Mouse (Mus musculus) embryo, embryonic 9.5 days (tissue): Measurements from ENCODE around the gene Gnl1.
"Not testable (repeated sequence)": the region's sequence is repeated elsewhere in the genome, so short reads cannot be mapped to it uniquely, and the experiment has no call there.

ENCODE experiments used
- DNase-seq: peaks from one replicate; pipeline ENCODE4 v3.0.0-alpha.2; 2017; ENCODE audit errors: extremely low spot score

Gene Gnl1

GRCm38 (mm10) chr17:35979401-35980362 lies at the start of gene Gnl1, which contains the start of gene Prr3:
Gene Gnl1 (plus strand): TSS chr17:35979851.
Gene Prr3 (minus strand): TSS chr17:35980236.
- DNase-seq, result peak; percentile 98

- no peak for DNase-seq
Observed at GRCm38 (mm10) chr17:35930627-35931026, 49.0 kb upstream of the Gnl1 start.

GRCm38 (mm10) chr17:35932608-35933007 lies 47.0 kb upstream of the Gnl1 start:
- DNase-seq, result no peak

- not testable (repeated sequence) for DNase-seq
Observed at GRCm38 (mm10) chr17:35935763-35936162, 43.9 kb upstream of the Gnl1 start.

GRCm38 (mm10) chr17:35937700-35938348 lies 41.8 kb upstream of the Gnl1 start:
- peak; percentile 58 for DNase-seq

GRCm38 (mm10) chr17:35939108-35939507 lies 40.5 kb upstream of the Gnl1 start:
- DNase-seq, result no peak

GRCm38 (mm10) chr17:35939941-35940340 lies 39.7 kb upstream of the Gnl1 start:
- no peak for DNase-seq

- DNase-seq, result not testable (repeated sequence)
Observed at GRCm38 (mm10) chr17:35950946-35951345, 28.7 kb upstream of the Gnl1 start.

GRCm38 (mm10) chr17:35952559-35952958 lies 27.1 kb upstream of the Gnl1 start:
- DNase-seq, result not testable (repeated sequence)

- DNase-seq, result no peak
Observed at GRCm38 (mm10) chr17:35954665-35955064, 25.0 kb upstream of the Gnl1 start.

- no peak for DNase-seq
Observed at GRCm38 (mm10) chr17:35958533-35959223, 21.0 kb upstream of the Gnl1 start.

- no peak for DNase-seq
Observed at GRCm38 (mm10) chr17:35963279-35963678, 16.4 kb upstream of the Gnl1 start.

GRCm38 (mm10) chr17:35967621-35968020 lies 12.0 kb upstream of the Gnl1 start:
- no peak for DNase-seq

- peak; percentile 98 for DNase-seq
Observed at GRCm38 (mm10) chr17:35969418-35970389, 9.9 kb upstream of the Gnl1 start, which contains the start of gene Abcf1. Gene Abcf1 (minus strand): TSS chr17:35969761.

- no peak for DNase-seq
Observed at GRCm38 (mm10) chr17:35972131-35972530, 7.5 kb upstream of the Gnl1 start.

- no peak for DNase-seq
Observed at GRCm38 (mm10) chr17:35978811-35979400, 745 bp upstream of the Gnl1 start.

GRCm38 (mm10) chr17:35980363-35980754 lies 708 bp downstream of the Gnl1 start:
- DNase-seq, result peak; percentile 60

GRCm38 (mm10) chr17:35981776-35982175 lies 2.1 kb downstream of the Gnl1 start:
- no peak for DNase-seq

- no peak for DNase-seq
Observed at GRCm38 (mm10) chr17:35991781-35992180, 12.1 kb downstream of the Gnl1 start.

GRCm38 (mm10) chr17:35993675-35994074 lies 14.0 kb downstream of the Gnl1 start:
- DNase-seq, result peak; percentile 83
